Mouse (Mus musculus) heart, embryonic 15.5 days (tissue): ENCODE results near the gene Cep135. TPM values are rescaled to one million over a fixed set of nuclear protein-coding genes. Genes with fewer than 3 reads are reported as not detected.

Experiments used
- ATAC-seq: fragments of 200-750 bp; cut with Nextera tagmentation; replicated peaks from 2 replicates; pipeline ENCODE4 v1.8.0; 2017; ENCODE audit warnings: low read depth, moderate TSS enrichment; ENCODE audit not compliant: insufficient number of reproducible peaks, insufficient read depth, low FRiP score
- H3K27ac ChIP-seq: fragments of 300-500 bp; sonication (generic); 2 replicates; pipeline ENCODE4 v1.5.1; 2015; ENCODE audit warnings: mild to moderate bottlenecking, inconsistent platforms
- H3K27me3 ChIP-seq: fragments of 300-500 bp; sonication (generic); 2 replicates; pipeline ENCODE4 v1.6.1; 2015; ENCODE audit warnings: inconsistent platforms
- H3K36me3 ChIP-seq: fragments of 300-500 bp; sonication (generic); 2 replicates; pipeline ENCODE4 v1.6.1; 2015; ENCODE audit warnings: mild to moderate bottlenecking, inconsistent platforms
- H3K4me1 ChIP-seq: fragments of 300-500 bp; sonication (generic); replicated peaks from 2 replicates; pipeline ENCODE4 v1.6.1; 2015; ENCODE audit warnings: inconsistent platforms
- H3K4me2 ChIP-seq: fragments of 300-500 bp; sonication (generic); 2 replicates; pipeline ENCODE4 v1.6.1; 2015; ENCODE audit warnings: inconsistent platforms, mild to moderate bottlenecking, moderate library complexity
- H3K4me3 ChIP-seq: fragments of 300-500 bp; sonication (generic); 2 replicates; pipeline ENCODE4 v1.5.1; 2015; ENCODE audit warnings: mild to moderate bottlenecking, inconsistent platforms
- H3K9ac ChIP-seq: fragments of 300-500 bp; sonication (generic); 2 replicates; pipeline ENCODE4 v1.6.1; 2015; ENCODE audit warnings: mild to moderate bottlenecking, inconsistent platforms
- H3K9me3 ChIP-seq: fragments of 300-500 bp; sonication (generic); replicated peaks from 2 replicates; pipeline ENCODE4 v1.6.1; 2016; ENCODE audit warnings: inconsistent platforms
- WGBS: fragments of 180-500 bp; shearing (Covaris S2); methylation state at CpG from one replicate; pipeline ENCODE4 v1.1.7; 2015; ENCODE audit warnings: mixed read lengths; 5-methylcytosine and 5-hydroxymethylcytosine counted together
- polyA plus RNA-seq: library from polyadenylated mRNA; unstranded; fragments of >200 nt; fragmentation: Nextera tagmentation; extraction: Ambion mirVana; gene quantifications from 2 replicates; pipeline ENCODE4 v1.2.1, GENCODE M21; 2015

Cep135 gene
- polyA plus RNA-seq, 1 experiment from 2014 or later, result 4.2 TPM

- Histone ChIP-seq H3K4me2 (no peak overlapping the region), H3K36me3 (no peaks in the 10 kb centered on the region), H3K27me3 (no peaks in the 10 kb centered on the region), H3K9me3 (no peaks in the 10 kb centered on the region), H3K9ac (no peak overlapping the region), H3K27ac (no peak overlapping the region), H3K4me1 (no peaks in the 10 kb centered on the region), H3K4me3 (no peak overlapping the region)
- WGBS, result 81% methylated on average over 10 of the region's 10 CpGs
- ATAC-seq, result no peak
Measured at GRCm38 (mm10) chr5:76687961-76688600, 99.6 kb downstream of the Cep135 start.

GRCm38 (mm10) chr5:76688643-76689042 lies 100.1 kb downstream of the Cep135 start:
- H3K27me3 ChIP-seq, result no peaks in the 10 kb centered on the region
- no peak overlapping the region for H3K4me2 ChIP-seq
- 69% methylated on average over 6 of the region's 6 CpGs for WGBS
- H3K9ac ChIP-seq, result no peak overlapping the region
- no peak overlapping the region for H3K4me3 ChIP-seq
- no peaks in the 10 kb centered on the region for H3K9me3 ChIP-seq
- H3K36me3 ChIP-seq, result no peaks in the 10 kb centered on the region
- no peak overlapping the region for H3K27ac ChIP-seq
- ATAC-seq, result no peak
- no peaks in the 10 kb centered on the region for H3K4me1 ChIP-seq

GRCm38 (mm10) chr5:76690177-76690593 lies 101.7 kb downstream of the Cep135 start:
- WGBS, result 72% methylated on average over 5 of the region's 5 CpGs
- H3K27me3 ChIP-seq, result no peaks in the 10 kb centered on the region
- no peaks in the 10 kb centered on the region for H3K4me1 ChIP-seq
- H3K9me3 ChIP-seq, result no peaks in the 10 kb centered on the region
- H3K9ac ChIP-seq, result no peak overlapping the region
- H3K27ac ChIP-seq, result no peak overlapping the region
- H3K36me3 ChIP-seq, result no peaks in the 10 kb centered on the region
- H3K4me3 ChIP-seq, result no peak overlapping the region
- no peak for ATAC-seq
- no peak overlapping the region for H3K4me2 ChIP-seq

- Histone ChIP-seq H3K4me2 (no peak overlapping the region), H3K4me3 (no peak overlapping the region), H3K9ac (no peak overlapping the region), H3K27me3 (no peaks in the 10 kb centered on the region), H3K27ac (no peak overlapping the region), H3K4me1 (no peaks in the 10 kb centered on the region), H3K9me3 (0 out of 2 replicates have a peak, but pooled peaks cover 4% of the 10 kb centered on the region), H3K36me3 (no peaks in the 10 kb centered on the region)
- 88% methylated on average over 5 of the region's 5 CpGs for WGBS
- no peak for ATAC-seq
Measured at GRCm38 (mm10) chr5:76691251-76691650, 102.8 kb downstream of the Cep135 start.

GRCm38 (mm10) chr5:76691706-76692424 lies 103.4 kb downstream of the Cep135 start:
- no peak for ATAC-seq
- 76% methylated on average over 12 of the region's 12 CpGs for WGBS

More at GRCm38 (mm10) chr5:76691706-76692424, 103.4 kb downstream of the Cep135 start:
- Histone ChIP-seq H3K4me3 (no peak overlapping the region), H3K36me3 (no peaks in the 10 kb centered on the region), H3K27ac (no peak overlapping the region), H3K4me1 (no peaks in the 10 kb centered on the region), H3K4me2 (no peak overlapping the region), H3K27me3 (no peaks in the 10 kb centered on the region), H3K9ac (no peak overlapping the region), H3K9me3 (0 out of 2 replicates have a peak, but pooled peaks cover 4% of the 10 kb centered on the region)

Other genes starting within 250 kb of the Cep135 start
- not detected in 2 replicates for gene Nmu, start 224.9 kb upstream of the Cep135 start, polyA plus RNA-seq
- not detected in 2 replicates for gene Gm7271, start 104.7 kb upstream of the Cep135 start, polyA plus RNA-seq
- 19.0 and 23.0 TPM in 2 replicates for gene Exoc1, start 59.4 kb upstream of the Cep135 start, polyA plus RNA-seq
- 26.9 and 32.4 TPM in 2 replicates for gene C530008M17Rik, start 67.8 kb downstream of the Cep135 start, polyA plus RNA-seq